Mouse (Mus musculus) kidney, adult 2 months (tissue): ENCODE data around the gene Adat1. TPM values are rescaled to one million over a fixed set of nuclear protein-coding genes. Genes with fewer than 3 reads are reported as not detected.

Source experiments
- DNase-seq: peaks from one replicate; pipeline ENCODE4 v3.0.0; 2021
- H3K27ac ChIP-seq: fragments of 200-500 bp; 2 replicates; pipeline ENCODE4 v1.5.1; 2012; ENCODE audit warnings: low read depth, low read length, control low read depth, inconsistent platforms; ENCODE audit not compliant: insufficient read depth
- H3K27me3 ChIP-seq: fragments of 200-500 bp; replicated peaks from 2 replicates; pipeline ENCODE4 v1.6.1; 2012; ENCODE audit warnings: mild to moderate bottlenecking, moderate library complexity, low read length, inconsistent platforms; ENCODE audit not compliant: control insufficient read depth, insufficient read depth
- H3K36me3 ChIP-seq: fragments of 200-500 bp; 2 replicates; pipeline ENCODE4 v1.6.1; 2012; ENCODE audit warnings: mild to moderate bottlenecking, moderate library complexity, low read length, inconsistent platforms; ENCODE audit not compliant: control insufficient read depth, insufficient read depth
- H3K4me1 ChIP-seq: fragments of 200-500 bp; 2 replicates; pipeline ENCODE4 v1.6.1; 2011; ENCODE audit warnings: low read length; ENCODE audit not compliant: control insufficient read depth, insufficient read depth
- H3K4me3 ChIP-seq: fragments of 200-500 bp; 2 replicates; pipeline ENCODE4 v1.5.1; 2011; ENCODE audit warnings: mild to moderate bottlenecking, low read depth, low read length, control low read depth; ENCODE audit not compliant: insufficient read depth
- CTCF ChIP-seq: fragments of 200-500 bp; conservative IDR thresholded peaks from 2 replicates; pipeline ENCODE4 v1.5.1; 2011; ENCODE audit warnings: low read depth, mild to moderate bottlenecking, control low read depth, low read length, moderate library complexity, mixed read lengths; ENCODE audit not compliant: insufficient read depth, insufficient read length
- POLR2A ChIP-seq: fragments of 200-500 bp; IDR thresholded peaks from one replicate; pipeline ENCODE4 v1.6.1; 2011; ENCODE audit warnings: low read depth, low read length, control low read depth
- WGBS: fragments of 180-500 bp; shearing (Covaris S2); methylation state at CpG from one replicate; pipeline ENCODE4 v1.1.7; 2018; 5-methylcytosine and 5-hydroxymethylcytosine counted together
- polyA plus RNA-seq: library from polyadenylated mRNA; depleted of rRNA; stranded (reverse); fragments of >200 nt; gene quantifications from 2 replicates; pipeline ENCODE4 v1.2.3, GENCODE M21; 2012; rRNA removed

Gene Adat1
- polyA plus RNA-seq, 1 experiment, result 3.3 TPM

- H3K4me3 ChIP-seq, result no peak overlapping the region
- no peaks in the 10 kb centered on the region for H3K4me1 ChIP-seq
- no peaks in the 10 kb centered on the region for H3K36me3 ChIP-seq
- H3K27ac ChIP-seq, result no peak overlapping the region
- no peaks in the 10 kb centered on the region for H3K27me3 ChIP-seq
- no peak for DNase-seq
- TF ChIP-seq CTCF (no peak), POLR2A (no peak)
- WGBS, result 85% methylated on average over 7 of the region's 7 CpGs
Observed at GRCm38 (mm10) chr8:111924976-111925375, 67.1 kb downstream of the Adat1 start.

DNA sequence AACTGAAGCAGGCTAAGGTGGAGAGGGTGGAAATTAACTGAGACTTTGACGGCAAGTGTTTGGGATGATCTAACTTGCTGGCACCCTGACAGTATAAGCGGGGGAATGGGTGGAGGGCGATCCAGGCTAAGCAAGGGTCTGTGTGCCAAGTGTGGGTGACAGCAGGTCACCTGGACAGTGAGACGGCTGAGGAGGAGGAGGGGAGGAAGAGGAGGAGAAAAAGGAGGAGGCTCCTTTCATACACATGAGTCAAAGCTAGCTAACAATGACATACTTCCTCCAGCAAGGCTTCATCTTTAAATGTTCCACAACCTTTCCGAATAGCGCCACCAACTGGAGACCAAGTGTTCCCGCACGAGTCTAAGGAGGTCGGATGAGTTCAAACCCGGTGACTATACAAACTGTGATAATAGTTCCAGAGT, 68.7 kb downstream of the Adat1 start:
- TF ChIP-seq POLR2A, result no peak
- TF ChIP-seq CTCF, result peak; percentile 68
- H3K27ac ChIP-seq, result no peak overlapping the region
- no peaks in the 10 kb centered on the region for H3K36me3 ChIP-seq
- H3K4me1 ChIP-seq, result no peaks in the 10 kb centered on the region
- H3K27me3 ChIP-seq, result no peaks in the 10 kb centered on the region
- 13% methylated on average over 10 of the region's 10 CpGs for WGBS
- peak overlapping the region; percentile 38 for H3K4me3 ChIP-seq
- DNase-seq, result peak; percentile 53

DNA sequence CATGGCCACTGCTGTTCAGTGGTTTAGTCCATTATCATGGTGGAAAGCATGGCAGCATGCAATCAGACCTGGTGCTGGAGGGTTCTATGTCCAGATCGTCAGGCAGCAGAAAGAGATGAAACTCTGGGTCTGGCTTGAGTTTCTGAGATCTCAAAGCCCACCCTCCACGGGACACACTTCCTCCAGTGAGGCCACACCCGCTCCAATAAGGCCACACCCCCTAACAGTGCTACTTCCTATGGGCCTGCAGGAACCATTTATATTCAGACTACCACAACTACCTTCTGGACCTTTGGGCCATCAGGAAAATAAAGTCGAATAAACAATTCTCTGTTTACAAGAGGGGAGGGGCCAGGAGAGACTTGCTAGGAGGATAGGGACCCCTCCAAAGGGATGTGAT, 71.1 kb downstream of the Adat1 start:
- TF ChIP-seq POLR2A, result no peak
- TF ChIP-seq CTCF, result no peak
- Histone ChIP-seq H3K4me1 (no peaks in the 10 kb centered on the region), H3K36me3 (no peaks in the 10 kb centered on the region), H3K27me3 (no peaks in the 10 kb centered on the region), H3K4me3 (no peak overlapping the region), H3K27ac (no peak overlapping the region)
- WGBS, result 73% methylated on average over 4 of the region's 4 CpGs
- DNase-seq, result no peak

GRCm38 (mm10) chr8:111919663-111920062, 72.4 kb downstream of the Adat1 start:
- Histone ChIP-seq H3K4me1 (no peaks in the 10 kb centered on the region), H3K36me3 (no peaks in the 10 kb centered on the region), H3K27me3 (no peaks in the 10 kb centered on the region), H3K4me3 (no peak overlapping the region), H3K27ac (no peak overlapping the region)
- 91% methylated on average over 2 of the region's 2 CpGs for WGBS
- no peak for DNase-seq
- TF ChIP-seq CTCF (peak; percentile 38), POLR2A (no peak)

Other genes starting within 250 kb of the Adat1 start
- 115 and 137 TPM in 2 replicates for gene Bcar1, start 248.5 kb downstream of the Adat1 start, polyA plus RNA-seq
- gene Cfdp1, start 138.0 kb downstream of the Adat1 start, polyA plus RNA-seq, result 7.2 and 12.5 TPM in 2 replicates
- gene Tmem170, start 115.6 kb downstream of the Adat1 start, polyA plus RNA-seq, result 6.0 and 6.9 TPM in 2 replicates
- gene Chst5, start 81.9 kb downstream of the Adat1 start, polyA plus RNA-seq, result 0.06 TPM in 1 of 2 replicates, not detected in the other
- gene Tmem231, start 58.4 kb downstream of the Adat1 start, polyA plus RNA-seq, result 11.2 and 13.6 TPM in 2 replicates
- 53.3 and 74.1 TPM in 2 replicates for gene Gabarapl2, start 51.6 kb downstream of the Adat1 start, polyA plus RNA-seq
- 48.4 and 55.4 TPM in 2 replicates for gene Kars, start 19.0 kb upstream of the Adat1 start, polyA plus RNA-seq
- gene Terf2ip, start 19.1 kb upstream of the Adat1 start, polyA plus RNA-seq, result 9.0 and 9.3 TPM in 2 replicates
- gene Gm6793, start 22.7 kb upstream of the Adat1 start, polyA plus RNA-seq, result 0.11 TPM in 1 of 2 replicates, not detected in the other